Mouse (Mus musculus) gastrocnemius, postnatal 36 days (tissue): Measurements from ENCODE around the gene Cep68. TPM values are rescaled to one million over a fixed set of nuclear protein-coding genes. Genes with fewer than 3 reads are reported as not detected.
"Not testable (repeated sequence)": the region's sequence is repeated elsewhere in the genome, so short reads cannot be mapped to it uniquely, and the experiment has no call there.

ENCODE experiments used
- DNase-seq, 2 experiments: peaks; one replicate each; pipeline ENCODE4 v3.0.0; 2022
- intact Hi-C: fragments of 180-260 bp; cut with DNase I; formaldehyde crosslinking; loops from one replicate; pipeline ENCODE4 v1.15.1; 2025
- total RNA-seq, 2 experiments: library from RNA; stranded (reverse); gene quantifications; 2 replicates each; pipeline ENCODE4 v1.2.3; 2021

Gene Cep68
- total RNA-seq, 2 experiments from 2014 or later, result 26.9 to 30.0 TPM

DNA sequence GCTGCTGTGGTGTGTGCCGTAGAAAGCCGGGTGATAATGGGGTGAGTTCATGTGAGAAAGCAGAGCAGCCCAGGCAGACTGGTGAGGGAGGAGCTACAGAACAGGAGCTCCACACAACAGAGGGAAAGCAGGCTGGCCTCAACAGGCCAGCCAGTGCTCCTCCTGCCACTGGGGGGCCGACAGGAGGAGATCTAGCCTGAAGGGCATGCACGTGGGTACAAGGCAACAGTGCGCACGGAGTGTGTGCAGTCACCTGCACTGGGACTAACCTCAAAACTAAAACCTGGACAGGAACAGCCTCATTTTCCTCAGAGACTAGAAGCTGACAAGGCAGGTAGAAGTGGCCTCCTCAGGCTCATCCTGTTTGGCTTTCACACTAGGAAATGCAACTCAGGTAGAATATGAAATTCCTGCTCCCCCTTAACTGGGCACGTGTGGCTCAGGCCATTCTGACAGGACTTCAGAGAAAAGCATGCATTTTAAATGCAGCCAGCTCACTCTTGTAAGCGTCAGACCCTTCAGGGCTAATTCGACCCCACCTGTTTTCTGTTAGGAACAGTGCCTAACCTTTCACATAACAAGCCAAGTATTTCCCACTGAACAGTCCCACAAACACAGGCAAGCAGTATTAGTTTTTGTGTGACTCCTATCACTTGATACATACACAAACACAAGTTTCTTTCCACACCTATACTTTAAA lies 5.9 kb downstream of the Cep68 start:
- DNase-seq, result no peak
- intact Hi-C loops, result loop anchor here (10.0 kb wide), 1 partner anchor 391 kb away; no protein-coding TSS in a partner anchor

DNA sequence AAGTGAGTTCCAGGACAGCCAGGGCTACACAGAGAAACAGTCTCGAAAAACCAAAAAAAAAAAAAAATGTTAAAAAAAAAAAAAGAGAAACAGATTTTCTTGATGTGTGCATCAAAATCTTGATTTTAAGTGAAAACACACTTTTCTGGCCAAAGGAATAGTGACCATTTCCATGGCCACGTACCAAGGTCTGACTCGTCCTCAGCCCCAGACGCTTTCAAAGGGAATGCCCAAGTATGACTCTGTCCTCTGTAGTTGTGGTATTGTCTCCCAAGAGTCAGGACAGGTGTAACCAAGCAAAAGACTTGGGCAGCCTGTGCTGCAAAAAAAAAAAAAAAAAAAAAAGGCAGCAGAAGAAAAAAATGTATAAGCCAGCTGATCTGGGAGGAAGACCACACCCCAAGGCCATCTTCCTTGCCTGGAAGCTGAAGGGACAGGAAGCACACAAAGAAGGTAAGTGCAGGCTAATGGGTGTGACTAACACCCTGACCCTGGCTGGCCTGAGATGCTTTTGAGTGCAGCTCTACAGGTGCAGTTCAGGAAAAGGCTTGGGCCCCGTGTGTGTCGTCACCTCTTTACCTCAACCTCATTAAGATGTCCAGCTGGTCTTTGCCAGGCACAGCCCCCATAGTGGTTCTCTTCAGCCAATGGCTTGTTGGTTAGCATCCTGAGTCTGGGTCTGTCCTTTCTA lies 6.7 kb downstream of the Cep68 start:
- intact Hi-C loops, result loop anchor here (10.0 kb wide), 1 partner anchor 392 kb away; no protein-coding TSS in a partner anchor
- no peak for DNase-seq

DNA sequence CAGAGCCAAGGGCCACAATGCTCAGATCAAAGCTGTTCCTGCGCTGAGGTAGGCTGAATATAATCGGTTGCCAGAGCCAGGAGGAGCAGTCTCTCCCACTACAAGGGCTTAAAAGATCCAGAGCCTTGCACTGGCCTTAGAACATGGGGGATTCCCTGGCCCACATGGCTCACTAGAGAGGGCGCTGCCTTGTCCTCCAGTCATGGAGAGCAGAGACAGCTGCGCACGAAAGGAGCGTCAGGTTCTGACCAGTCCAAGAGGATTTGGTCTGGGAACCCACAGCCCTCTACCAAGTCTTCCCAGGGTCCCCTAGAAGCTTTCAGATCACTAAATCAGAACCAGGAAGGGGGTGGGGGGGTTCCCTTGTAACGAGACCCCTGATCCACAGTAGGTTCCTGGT lies 7.9 kb downstream of the Cep68 start:
- DNase-seq, result no peak
- intact Hi-C loops, result loop anchor here (10.0 kb wide), 1 partner anchor 393 kb away; no protein-coding TSS in a partner anchor

DNA sequence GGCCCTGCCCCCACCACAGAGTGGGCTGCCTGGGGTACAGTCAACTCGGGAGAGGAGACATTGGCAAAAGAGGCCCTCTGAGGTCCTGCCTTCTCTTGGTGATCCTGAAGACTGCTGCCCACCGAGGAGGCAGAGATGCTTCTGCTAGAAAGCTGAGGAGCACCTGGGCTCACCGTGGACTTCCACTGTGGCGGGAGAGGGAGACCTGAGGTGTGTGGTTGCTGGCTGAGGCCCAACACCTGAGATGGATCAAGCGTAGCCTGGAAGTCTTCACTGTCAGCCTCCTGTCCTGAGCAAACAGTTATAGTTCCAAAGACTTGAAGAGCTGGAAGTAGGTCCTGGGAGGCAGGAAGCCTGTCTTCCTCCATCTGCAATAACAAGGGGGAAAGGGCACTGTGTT lies 8.9 kb downstream of the Cep68 start:
- DNase-seq, result no peak
- intact Hi-C loops, result loop anchor here (10.0 kb wide), 1 partner anchor 394 kb away; no protein-coding TSS in a partner anchor

DNA sequence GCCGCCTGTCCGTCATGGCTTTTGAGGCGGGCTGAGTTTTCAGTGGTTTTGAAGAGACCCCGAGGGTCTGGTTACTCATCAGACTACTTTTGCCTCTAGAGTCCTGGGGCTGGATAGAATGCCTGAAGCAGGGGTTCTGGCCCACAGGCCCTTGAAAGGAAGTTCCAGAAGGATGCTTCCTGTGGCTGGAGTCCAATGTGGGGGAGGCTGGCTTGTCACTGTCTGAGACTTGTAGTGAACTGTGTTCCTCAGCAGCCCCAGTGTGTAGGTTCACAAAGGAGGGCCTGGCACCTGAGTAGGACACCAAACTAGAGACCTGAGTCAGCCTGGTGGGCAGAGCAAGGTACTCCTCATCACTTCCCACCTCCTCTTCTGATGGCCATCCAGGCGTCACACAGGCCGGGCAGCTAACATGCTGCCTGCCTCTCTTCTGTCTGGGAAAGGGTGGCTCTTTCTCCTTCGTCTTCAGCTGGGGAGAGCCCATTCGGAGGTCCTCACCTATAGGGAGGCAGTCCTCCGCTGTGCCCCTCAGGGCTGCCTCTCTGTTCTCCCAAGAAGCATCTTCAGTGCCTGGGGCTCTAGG lies 9.9 kb downstream of the Cep68 start:
- no peak for DNase-seq
- intact Hi-C loops, result no loop called here

DNA sequence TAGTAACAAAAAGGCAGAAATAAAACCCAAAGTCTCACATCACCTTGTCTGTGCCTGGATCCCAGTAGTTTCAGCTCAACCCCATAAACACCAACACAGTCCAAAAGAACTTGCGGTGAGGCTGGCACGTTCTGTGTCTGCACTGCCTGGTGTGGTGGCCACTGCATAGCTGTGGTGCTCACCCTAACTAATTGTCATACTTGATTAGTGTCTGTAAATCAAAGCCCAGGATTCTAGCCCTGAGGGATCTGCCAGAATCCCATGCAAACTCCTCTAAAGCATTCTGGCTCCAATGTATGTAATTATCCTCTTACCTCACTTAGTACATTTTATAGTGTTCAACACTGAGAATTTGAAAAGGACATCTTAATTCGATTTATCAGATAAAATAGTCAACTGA lies 11.3 kb downstream of the Cep68 start:
- no peak for DNase-seq
- intact Hi-C loops, result no loop called here

DNA sequence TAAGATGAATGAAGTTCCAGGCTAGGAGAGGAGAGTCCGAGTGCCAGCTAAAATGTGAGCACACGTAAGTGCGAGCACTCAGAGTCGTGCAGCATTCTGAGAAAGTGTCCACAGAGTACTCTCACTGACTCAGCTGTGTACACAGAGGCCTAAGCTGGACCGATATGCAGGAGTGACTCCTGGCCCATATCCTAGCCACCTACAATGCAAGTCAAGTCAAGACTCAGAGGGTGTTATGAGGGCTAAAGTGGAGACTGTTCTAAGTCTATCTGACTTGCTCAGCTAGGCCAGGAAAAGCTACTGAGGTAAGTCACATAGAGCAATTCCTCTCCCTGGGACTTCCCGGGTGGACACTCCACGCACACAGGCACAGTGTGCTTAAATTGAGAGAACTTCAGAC lies 12.2 kb downstream of the Cep68 start:
- intact Hi-C loops, result no loop called here
- DNase-seq, result no peak

DNA sequence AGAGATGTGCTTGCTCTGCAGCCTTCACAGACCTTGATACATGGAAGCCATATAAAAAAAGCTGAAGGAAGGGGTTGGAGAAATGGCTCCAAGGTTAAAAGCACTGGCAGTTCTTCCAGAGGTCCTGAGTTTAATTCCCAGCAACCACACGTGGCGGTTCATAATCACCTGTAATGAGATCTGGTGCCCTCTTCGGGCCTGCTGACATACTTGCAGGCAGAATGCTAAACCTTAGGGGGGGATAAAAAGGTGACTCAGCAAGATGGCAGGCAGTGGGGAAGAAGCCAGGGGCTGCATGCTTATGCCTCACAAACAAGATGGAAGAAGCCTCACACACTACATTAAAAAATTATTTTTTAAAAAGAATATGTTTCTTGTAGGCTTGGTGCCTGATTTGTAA lies 15.0 kb downstream of the Cep68 start:
- intact Hi-C loops, result no loop called here
- DNase-seq, result no peak

DNA sequence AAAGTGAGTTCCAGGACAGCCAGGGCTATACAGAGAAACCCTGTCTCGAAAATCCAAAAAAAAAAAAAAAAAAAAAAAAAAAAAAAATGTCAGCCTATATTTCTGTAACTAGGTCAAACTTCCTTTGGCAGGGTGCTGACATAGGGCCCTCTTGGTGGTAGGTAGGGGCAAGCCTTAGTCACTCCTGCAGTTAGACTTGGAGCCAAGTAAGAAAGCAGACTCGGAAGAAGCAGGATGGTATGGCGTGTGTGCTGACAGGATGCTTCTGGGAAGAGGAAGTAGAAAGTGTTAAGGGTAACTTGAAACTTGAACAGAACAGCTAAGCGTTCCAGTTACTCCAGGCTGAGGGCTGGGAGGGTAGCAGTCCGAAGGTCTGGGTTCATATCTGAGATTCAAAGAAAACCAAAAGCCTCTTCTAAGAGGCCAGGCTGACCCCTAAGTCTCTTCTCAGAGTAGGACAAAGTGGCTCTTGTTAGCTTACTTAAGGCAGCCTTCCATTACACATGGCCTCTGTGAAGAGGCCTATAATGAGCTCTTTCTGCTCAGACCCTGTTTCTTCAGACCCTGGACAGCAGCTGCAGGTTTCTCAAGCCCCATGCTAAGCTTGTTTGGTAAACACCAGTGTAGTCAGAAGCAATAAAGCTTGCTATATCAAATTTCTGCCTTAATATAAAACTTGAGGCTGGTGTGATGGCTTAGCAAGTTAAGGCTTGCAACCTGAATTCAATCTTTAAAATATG lies 17.0 kb downstream of the Cep68 start:
- no peak for DNase-seq
- intact Hi-C loops, result no loop called here

DNA sequence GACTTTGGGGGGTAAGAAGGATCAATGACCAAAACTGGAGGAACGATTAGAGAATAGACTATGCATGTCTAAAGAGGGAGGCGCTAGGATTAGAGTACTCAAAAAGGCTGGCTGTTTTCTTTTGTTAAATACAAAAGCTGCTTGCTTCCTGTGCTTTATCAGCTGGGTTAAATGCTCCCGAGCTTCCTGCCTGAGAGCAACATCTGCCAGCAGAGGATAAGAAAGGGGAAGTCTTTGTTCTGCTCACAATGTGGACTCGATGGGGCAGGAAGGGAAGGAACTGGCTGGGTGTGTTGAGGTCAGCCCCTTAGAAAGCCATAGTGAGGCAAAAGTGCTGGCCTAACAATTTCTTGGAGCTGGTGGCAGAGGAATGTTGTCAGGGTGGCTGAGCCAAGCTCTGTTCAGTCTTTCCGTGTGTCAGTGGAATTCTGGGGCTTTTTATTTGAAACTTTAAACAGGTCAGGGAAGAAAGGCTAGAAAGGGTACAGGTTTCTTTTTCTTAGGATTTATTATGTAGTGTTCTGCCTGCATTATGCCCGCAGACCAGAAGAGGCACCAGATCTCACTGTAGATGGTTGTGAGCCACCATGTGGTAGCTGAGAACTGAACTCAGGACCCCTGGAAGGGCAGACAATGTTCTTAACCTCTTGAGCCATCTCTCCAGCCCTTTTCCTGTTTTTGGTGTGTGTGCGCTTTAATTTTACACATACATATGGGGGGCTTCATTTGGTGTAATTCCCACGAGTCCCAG lies 17.9 kb downstream of the Cep68 start:
- peak in 1 of 2 experiments; percentile 27 for DNase-seq

DNA sequence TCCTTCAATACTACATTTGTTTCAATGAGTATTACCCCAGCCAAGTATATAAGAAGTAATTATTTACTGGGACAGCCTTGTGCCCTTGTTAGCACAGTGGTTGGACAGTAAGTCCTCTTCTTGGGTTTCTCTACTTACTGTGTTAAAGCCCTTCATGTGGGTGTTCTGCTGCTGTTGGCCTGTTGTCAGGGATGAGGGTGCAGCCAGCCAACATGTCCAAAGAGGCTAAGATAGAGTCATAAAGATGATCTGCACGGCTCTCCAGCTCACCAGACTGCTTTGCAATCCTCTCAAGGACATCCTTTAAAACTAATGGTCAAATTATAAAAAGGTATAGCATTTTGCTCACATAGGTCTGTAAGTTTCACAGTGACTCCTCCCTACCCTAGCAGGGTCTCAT lies 18.9 kb downstream of the Cep68 start:
- intact Hi-C loops, result no loop called here
- DNase-seq, result no peak

More for the DNA sequence above, 17.9 kb downstream of the Cep68 start:
- intact Hi-C loops, result no loop called here

DNA sequence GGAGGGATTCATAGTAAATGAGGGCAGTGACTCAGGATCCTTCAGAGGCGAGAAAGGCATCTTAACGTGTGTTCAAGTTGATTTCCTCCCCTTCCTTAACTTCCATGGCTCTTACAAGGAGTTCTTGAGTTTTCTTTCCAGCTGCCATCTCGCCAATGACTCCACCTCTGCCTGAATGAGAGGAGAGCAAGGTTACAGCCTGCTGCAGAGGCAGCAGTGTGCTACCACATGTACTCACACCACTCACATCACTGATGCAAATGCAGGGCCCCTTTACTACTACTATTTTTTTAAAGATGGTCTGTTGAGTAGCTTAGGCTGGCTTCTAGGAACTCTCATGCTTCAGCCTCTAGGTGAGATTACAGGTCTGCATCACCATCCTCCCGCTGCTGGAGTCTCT lies 19.9 kb downstream of the Cep68 start:
- no peak for DNase-seq
- intact Hi-C loops, result no loop called here

DNA sequence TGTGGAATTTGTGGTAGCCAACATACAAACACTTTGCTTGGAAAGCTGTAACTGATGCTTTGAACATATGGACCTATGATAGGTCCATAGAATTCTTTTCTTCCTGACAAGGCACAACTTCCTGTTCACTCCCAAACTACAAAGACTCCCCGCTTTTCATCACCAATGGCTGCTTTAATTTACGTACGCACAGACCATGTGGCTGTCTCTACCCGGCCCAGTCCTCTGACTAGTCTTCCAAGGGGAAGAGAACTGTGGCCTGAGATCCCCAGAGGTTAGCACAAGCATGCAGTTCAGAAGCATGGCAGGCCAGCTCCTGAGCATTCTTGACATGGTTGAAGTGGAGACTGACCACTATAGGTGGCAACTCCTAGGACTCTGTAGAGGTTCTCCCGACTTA lies 20.6 kb downstream of the Cep68 start:
- intact Hi-C loops, result no loop called here
- no peak for DNase-seq

DNA sequence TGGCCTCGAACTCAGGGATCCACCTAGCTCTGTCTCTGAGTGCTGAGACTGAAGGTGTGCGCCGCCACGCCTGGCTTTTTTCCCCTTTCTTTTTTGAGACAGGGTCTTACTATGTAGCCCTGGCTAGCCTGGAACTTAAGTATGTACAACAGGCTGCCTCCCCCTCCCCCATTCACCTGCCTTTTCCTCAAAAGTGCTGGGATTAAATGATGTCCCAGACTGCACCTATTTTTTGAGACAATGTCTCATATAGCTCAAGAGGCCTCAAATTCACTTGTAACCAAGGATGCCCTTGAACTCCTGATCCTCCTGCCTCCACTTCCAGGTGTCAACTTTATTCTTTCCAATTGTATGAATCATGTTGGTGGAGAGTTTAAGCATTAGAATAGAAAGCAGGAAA lies 23.3 kb downstream of the Cep68 start:
- intact Hi-C loops, result no loop called here
- no peak for DNase-seq

DNA sequence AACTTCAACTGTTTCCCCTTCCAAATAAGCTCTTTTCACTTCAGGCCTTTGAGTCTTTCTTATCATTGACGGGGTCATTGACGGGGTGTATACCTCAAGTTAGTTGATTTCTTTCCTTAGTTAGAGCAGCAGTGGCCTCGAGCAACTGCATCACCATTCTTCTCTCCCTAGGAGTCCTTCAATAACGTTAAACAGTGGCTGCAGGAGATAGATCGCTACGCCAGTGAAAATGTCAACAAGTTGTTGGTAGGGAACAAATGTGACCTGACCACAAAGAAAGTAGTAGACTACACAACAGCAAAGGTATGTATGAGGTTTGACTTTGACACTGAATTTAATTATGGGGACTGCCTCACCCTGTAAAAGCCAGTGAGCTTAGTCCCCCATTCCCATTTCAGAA lies 25.0 kb downstream of the Cep68 start:
- intact Hi-C loops, result no loop called here
- no peak for DNase-seq

DNA sequence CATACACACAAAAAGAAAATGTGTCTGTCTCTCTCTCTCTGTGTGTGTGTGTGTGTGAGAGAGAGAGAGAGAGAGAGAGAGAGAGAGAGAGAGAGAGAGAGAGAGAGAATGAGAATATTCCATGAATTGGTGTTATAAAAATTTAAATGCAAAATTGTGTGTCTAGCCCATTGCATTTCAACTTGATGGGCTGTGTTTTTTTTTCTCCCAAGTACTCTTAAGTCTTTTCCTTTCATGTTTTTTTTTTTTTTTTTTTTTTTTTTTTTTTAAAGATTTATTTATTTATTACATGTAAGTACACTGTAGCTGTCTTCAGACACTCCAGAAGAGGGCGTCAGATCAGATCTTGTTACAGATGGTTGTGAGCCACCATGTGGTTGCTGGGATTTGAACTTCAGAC lies 27.6 kb downstream of the Cep68 start:
- intact Hi-C loops, result not testable (repeated sequence)

DNA sequence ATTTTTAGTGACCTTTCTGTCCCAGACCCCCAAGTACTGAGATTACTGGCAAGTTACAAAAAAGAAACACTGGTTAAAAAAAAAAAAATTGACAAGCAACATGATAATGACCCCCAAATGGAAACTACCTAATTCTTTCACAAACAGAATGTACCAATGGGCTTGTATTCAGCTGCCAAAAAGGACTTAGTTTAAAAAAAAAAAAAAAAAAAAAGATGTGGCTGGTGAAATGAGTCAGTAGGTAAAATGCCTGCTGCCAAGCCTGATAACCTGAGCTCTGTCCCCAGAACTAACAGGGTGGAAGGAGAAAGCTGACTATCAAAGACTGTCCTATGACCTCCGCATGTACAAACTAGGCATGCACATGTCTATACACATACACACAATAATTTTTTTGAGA lies 32.0 kb downstream of the Cep68 start:
- no peak for DNase-seq
- intact Hi-C loops, result no loop called here

More for the DNA sequence above, 27.6 kb downstream of the Cep68 start:
- not testable (repeated sequence) for DNase-seq

DNA sequence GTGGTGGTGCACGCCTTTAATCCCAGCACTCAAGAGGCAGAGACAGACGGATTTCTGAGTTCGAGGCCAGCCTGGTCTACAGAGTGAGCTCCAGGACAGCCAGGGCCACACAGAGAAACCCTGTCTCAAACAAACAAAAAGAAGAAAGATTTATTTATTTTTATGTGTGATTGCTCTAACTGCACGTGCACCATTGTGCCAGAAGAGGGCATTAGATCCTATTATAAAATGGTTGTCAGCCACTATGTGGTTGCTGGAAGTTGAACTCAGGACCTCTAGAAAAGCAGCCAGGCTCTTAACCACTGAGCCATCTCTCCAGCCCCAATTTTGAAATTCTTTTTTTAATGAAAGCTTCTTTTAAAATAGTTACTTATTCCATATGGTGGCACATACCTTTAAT lies 32.8 kb downstream of the Cep68 start:
- DNase-seq, result no peak
- intact Hi-C loops, result no loop called here

DNA sequence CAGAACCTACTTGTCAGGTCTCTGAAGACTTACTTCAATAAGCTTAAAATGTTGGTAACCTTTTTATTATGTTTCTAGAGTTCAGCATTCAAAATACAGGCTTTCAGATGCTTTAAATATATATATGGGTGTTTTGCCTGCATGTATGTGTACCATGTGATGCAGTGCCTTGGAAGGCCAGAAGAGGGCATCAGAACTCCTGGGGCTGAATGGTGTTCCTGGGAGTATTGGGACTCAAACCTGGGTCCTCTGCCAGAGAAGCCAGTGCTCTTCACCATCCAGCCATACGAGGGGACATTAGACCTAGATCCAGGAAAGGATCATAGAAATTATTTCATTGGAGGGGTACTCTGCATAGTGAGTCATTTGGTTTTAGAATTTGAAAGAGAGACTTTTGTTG lies 34.5 kb downstream of the Cep68 start:
- no peak for DNase-seq

DNA sequence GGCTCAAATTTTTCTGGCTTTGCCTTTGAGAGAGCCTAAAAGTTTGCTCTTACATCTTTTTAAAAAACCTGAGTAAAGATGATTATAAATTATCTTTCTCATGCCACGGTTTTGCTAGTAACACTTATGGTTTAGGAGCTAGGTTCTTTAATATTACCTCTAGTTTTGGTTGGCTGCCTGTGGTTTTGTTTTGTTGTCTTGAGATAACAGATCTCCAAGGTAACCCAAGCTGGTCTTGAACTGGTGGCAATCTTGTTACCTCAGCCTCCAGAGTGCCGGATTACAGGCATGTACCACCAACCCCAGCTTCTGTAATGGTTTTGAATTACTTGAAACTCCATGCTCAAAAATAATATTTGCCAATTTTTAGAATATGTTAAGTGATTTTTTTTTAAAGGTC lies 37.4 kb downstream of the Cep68 start:
- DNase-seq, result no peak
- intact Hi-C loops, result no loop called here

More for the DNA sequence above, 34.5 kb downstream of the Cep68 start:
- intact Hi-C loops, result no loop called here
